Mouse (Mus musculus) liver, embryonic 14 days (tissue): ENCODE results near the gene Prok2. TPM values are rescaled to one million over a fixed set of nuclear protein-coding genes. Genes with fewer than 3 reads are reported as not detected.

ENCODE experiments used
- polyA plus RNA-seq: library from polyadenylated mRNA; depleted of rRNA; stranded (reverse); fragments of >200 nt; gene quantifications from 2 replicates; pipeline ENCODE4 v1.2.3, GENCODE M21; 2012; rRNA removed

Prok2 gene
- polyA plus RNA-seq: not detected in 2 replicates

DNA sequence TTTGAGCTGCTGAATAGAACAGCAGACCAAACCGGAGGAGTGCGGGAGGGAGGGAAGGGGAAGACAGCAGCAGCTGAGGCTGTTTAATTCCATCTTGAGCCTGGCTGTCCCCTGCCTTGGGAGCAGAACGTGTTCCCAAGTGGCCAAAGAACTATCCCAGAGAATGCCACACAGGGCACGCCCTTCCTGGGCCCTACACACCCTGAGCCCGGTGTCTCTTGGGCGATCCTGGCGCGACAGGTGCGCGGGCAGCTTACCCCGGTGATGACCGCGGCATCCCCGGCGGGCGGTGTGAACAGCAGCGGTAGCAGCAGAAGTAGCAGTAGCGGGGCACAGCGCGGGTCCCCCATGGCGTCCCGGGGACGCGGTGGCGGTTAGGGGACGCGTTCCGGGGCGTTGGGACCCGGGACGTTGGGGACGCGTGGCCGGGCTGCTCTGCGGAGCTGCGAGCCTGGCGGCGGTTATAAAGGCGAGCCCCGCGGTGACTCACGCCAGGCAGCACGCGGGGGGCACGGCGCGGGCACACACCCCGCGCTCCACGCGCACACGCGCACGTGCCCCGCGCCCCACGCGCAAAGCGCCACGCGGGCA lies at the start of gene Prok2:
Gene Prok2 (minus strand): TSS at position 422 of the 591 bp plus-strand sequence.

GRCm38 (mm10) chr6:99692206-99692915 lies 33.8 kb downstream of the Prok2 start, which contains the start of gene Gpr27:
Gene Gpr27 (plus strand): TSS chr6:99692679.

GRCm38 (mm10) chr6:99666318-99667171 lies 59.6 kb downstream of the Prok2 start, which contains the start of the genes Eif4e3 and Gm20696:
Gene Eif4e3 (minus strand): TSS chr6:99666771.
Gene Gm20696 (minus strand): TSS chr6:99666797.

Other genes with a start within 250 kb of the Prok2 start
- gene Foxp1, start 203.7 kb downstream of the Prok2 start, polyA plus RNA-seq: 6.5 and 8.0 TPM in 2 replicates
- gene Eif4e3, start 59.6 kb downstream of the Prok2 start, polyA plus RNA-seq: 1.3 and 1.6 TPM in 2 replicates
- gene Gm20696, start 59.6 kb downstream of the Prok2 start, polyA plus RNA-seq: 0.11 and 0.16 TPM in 2 replicates
- gene Gpr27, start 33.7 kb downstream of the Prok2 start, polyA plus RNA-seq: 0.03 and 0.06 TPM in 2 replicates